Mouse (Mus musculus): ENCODE measurements around the gene Cast.
A peak's percentile ranks its signal among the peaks of the same experiment; 100 is the strongest.

DNA sequence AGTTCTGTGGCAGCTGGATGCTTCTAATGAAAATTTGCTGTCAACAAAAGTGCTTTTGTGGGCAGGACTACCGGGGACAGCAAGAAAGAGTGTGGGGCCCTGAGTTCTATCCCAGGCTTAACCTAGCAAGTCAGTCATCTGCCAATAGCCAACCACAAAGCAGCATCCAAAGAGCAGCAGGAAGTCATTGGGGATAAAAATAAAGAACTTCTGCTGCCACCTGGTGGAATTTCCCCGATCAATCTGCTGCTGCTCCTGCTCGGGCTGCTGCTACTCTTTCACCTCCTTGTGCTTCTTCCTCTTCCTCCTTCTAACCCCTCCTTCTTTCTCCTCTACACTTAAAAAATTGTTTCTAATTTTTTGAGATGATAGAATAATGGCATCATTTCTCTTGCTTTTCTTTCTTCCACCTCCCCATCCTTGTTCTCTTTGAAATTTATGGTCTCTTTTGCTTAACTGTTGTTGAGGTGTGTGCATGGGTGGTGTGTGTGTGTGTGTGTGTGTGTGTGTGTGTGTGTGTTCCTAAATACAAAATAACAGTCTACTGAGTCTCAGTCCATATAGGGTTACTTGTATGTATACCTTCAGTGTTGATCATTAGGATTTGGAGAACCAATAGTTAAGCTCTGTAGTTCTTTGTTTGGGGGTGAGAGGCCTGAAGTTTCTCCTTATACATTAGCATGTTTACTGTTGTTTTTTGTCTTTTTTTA, 45.9 kb upstream of the Cast start:
- TF ChIP-seq MYC (IDR thresholded peaks at IDR 0.05; ENCODE audit: low read depth, low read length), result peak; percentile 75
- TF ChIP-seq POLR2A (IDR thresholded peaks at IDR 0.05; ENCODE audit: low read depth, low read length), result no peak; the same call in 1 of the 2 replicates
- TF ChIP-seq MAFK (IDR thresholded peaks at IDR 0.05; ENCODE audit: insufficient replicate concordance, low read length), result no peak
- TF ChIP-seq NRF1 (IDR thresholded peaks at IDR 0.05; ENCODE audit: low read depth, low read length), result peak; percentile 38; the same call in 1 of the 2 replicates
- no peak for TF ChIP-seq POLR2AphosphoS2 (IDR thresholded peaks at IDR 0.05; ENCODE audit: low read depth, low read length)
- TF ChIP-seq CTCF (conservative IDR thresholded peaks at IDR 0.05 in 1 of 2, IDR thresholded peaks at IDR 0.05 in 1 of 2; ENCODE audit: low read depth in 2 of 2, low read length in 2 of 2), result peak in 1 of 2 experiments; percentile 88; a peak in 2 of 4 replicates
- TF ChIP-seq CHD1 (IDR thresholded peaks at IDR 0.05; ENCODE audit: low read depth, low read length), result no peak
- TF ChIP-seq ZMIZ1 (IDR thresholded peaks at IDR 0.05; ENCODE audit: low read depth, low read length), result no peak
- peak; percentile 15; the same call in 1 of the 2 replicates for TF ChIP-seq EP300 (IDR thresholded peaks at IDR 0.05; ENCODE audit: low read length)
